Mouse (Mus musculus) intestine, embryonic 14.5 days (tissue): ENCODE data around the gene Srsf7. TPM values are rescaled to one million over a fixed set of nuclear protein-coding genes. Genes with fewer than 3 reads are reported as not detected.
"Not testable (repeated sequence)": the region's sequence is repeated elsewhere in the genome, so short reads cannot be mapped to it uniquely, and the experiment has no call there.

Experiments used
- ATAC-seq: fragments of 200-750 bp; cut with Nextera tagmentation; replicated peaks from 2 replicates; pipeline ENCODE4 v1.8.0; 2017; ENCODE audit warnings: low read depth, moderate number of reproducible peaks, moderate TSS enrichment, moderate library complexity; ENCODE audit not compliant: low FRiP score, low TSS enrichment
- DNase-seq: peaks from one replicate; pipeline ENCODE4 v3.0.0-alpha.2; 2018; ENCODE audit warnings: low spot score
- H3K27ac ChIP-seq: fragments of 300-500 bp; sonication (generic); 2 replicates; pipeline ENCODE4 v1.5.1; 2014; ENCODE audit warnings: low read depth, mild to moderate bottlenecking, control low read depth
- H3K27me3 ChIP-seq: fragments of 300-500 bp; sonication (generic); replicated peaks from 2 replicates; pipeline ENCODE4 v1.6.1; 2014; ENCODE audit warnings: low read length, control low read depth; ENCODE audit not compliant: control insufficient read depth, insufficient read depth
- H3K36me3 ChIP-seq: fragments of 300-500 bp; sonication (generic); 2 replicates; pipeline ENCODE4 v1.6.1; 2014; ENCODE audit warnings: low read length, control low read depth; ENCODE audit not compliant: control insufficient read depth, insufficient read depth
- H3K4me1 ChIP-seq: fragments of 300-500 bp; sonication (generic); replicated peaks from 2 replicates; pipeline ENCODE4 v1.6.1; 2014; ENCODE audit warnings: low read length, control low read depth, mixed read lengths; ENCODE audit not compliant: control insufficient read depth, insufficient read depth
- H3K4me2 ChIP-seq: fragments of 300-500 bp; sonication (generic); 2 replicates; pipeline ENCODE4 v1.6.1; 2014; ENCODE audit warnings: low read length
- H3K4me3 ChIP-seq: fragments of 300-500 bp; sonication (generic); 2 replicates; pipeline ENCODE4 v1.5.1; 2014; ENCODE audit warnings: low read depth, low read length, control low read depth, mixed read lengths
- H3K9ac ChIP-seq: fragments of 300-500 bp; sonication (generic); 2 replicates; pipeline ENCODE4 v1.6.1; 2014; ENCODE audit warnings: mild to moderate bottlenecking, low read length
- H3K9me3 ChIP-seq: fragments of 300-500 bp; sonication (generic); 2 replicates; pipeline ENCODE4 v1.6.1; 2016; ENCODE audit warnings: low read length, control low read depth; ENCODE audit not compliant: control insufficient read depth
- WGBS: fragments of 180-500 bp; shearing (Covaris S2); extraction: QIAGEN DNeasy Blood & Tissue Kit; methylation state at CpG from one replicate; pipeline ENCODE4 v1.1.7; 2014; 5-methylcytosine and 5-hydroxymethylcytosine counted together
- polyA plus RNA-seq: library from polyadenylated mRNA; unstranded; fragments of >200 nt; fragmentation: Nextera tagmentation; extraction: Ambion mirVana; gene quantifications from 2 replicates; pipeline ENCODE4 v1.2.1, GENCODE M21; 2014

Srsf7 gene
- polyA plus RNA-seq, 1 experiment from 2014 or later, result 603 TPM

DNA sequence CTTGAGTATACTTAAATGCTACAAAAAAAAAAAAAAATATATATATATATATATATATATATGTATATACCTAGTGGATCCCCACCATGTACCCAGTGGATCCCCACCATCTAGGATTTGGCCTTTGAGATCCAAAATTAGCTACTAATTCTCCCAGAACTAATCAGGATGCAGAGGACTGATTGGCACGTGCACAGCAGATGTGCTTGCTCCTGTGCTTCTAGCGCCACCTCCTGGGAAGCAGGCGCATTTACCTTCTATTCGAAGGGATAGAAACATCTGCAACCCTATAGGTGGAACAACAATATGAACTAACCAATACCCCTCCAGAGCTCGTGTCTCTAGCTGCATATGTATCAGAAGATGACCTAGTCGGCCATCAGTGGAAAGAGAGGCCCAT, 27.1 kb downstream of the Srsf7 start:
- ATAC-seq, result peak; percentile 64
- 0% methylated on average over 6 of the region's 6 CpGs for WGBS

DNA sequence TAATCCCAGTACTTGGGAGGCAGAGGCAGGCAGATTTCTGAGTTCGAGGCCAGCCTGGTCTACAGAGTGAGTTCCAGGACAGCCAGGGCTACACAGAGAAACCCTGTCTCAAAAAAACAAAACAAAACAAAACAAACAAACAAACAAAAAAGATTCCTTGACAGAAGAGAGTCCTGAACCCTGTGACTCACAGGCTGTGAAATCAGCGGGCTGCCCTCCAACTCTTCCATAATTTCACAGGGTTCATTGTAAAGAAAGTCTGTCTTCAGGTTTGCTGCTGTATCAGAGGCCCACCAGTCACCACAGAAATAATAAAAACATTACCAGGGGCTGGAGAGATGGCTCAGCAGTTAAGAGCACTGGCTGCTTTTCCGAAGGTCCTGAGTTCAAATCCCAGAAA, 28.3 kb downstream of the Srsf7 start:
- H3K9ac ChIP-seq, H3K4me1 ChIP-seq, ATAC-seq, H3K4me2 ChIP-seq, H3K27me3 ChIP-seq, DNase-seq, H3K27ac ChIP-seq, H3K4me3 ChIP-seq, H3K9me3 ChIP-seq, H3K36me3 ChIP-seq: not testable (repeated sequence)
- 96% methylated on average over 2 of the region's 3 CpGs for WGBS

More for the DNA sequence above, 27.1 kb downstream of the Srsf7 start:
- Histone ChIP-seq H3K27ac (no peak overlapping the region), H3K36me3 (no peaks in the 10 kb centered on the region; the same call in 1 of the 2 replicates), H3K4me1 (no peaks in the 10 kb centered on the region), H3K27me3 (no peaks in the 10 kb centered on the region), H3K4me2 (no peak overlapping the region), H3K9me3 (no peaks in the 10 kb centered on the region), H3K9ac (no peak overlapping the region), H3K4me3 (no peak overlapping the region)
- peak; percentile 75 for DNase-seq

DNA sequence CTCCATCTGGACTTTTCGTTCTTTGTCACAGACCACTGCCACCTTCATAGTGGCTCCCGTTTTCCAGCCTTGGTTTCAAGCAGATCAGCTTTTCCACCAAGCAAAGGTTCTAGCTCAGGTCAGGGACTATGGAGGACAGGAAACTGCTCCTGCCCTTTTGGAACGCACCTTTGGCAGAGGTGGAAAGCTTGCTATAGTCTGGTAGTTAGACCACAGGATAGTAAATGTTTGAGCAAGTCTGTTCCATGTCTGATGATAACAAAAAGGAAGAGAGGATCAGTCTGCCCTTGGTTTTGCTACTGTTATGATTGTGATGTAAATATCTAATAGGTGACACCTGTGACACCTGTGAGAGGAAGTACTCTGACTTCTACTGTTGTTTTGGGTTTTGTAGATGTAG, 31.1 kb downstream of the Srsf7 start:
- Histone ChIP-seq H3K4me1 (no peaks in the 10 kb centered on the region), H3K9me3 (no peaks in the 10 kb centered on the region), H3K27me3 (no peaks in the 10 kb centered on the region), H3K36me3 (no peaks in the 10 kb centered on the region), H3K4me3 (no peak overlapping the region), H3K27ac (no peak overlapping the region), H3K4me2 (no peak overlapping the region), H3K9ac (no peak overlapping the region)
- ATAC-seq (no peak), DNase-seq (no peak)
- WGBS, result 87% methylated on average over 3 of the region's 3 CpGs

DNA sequence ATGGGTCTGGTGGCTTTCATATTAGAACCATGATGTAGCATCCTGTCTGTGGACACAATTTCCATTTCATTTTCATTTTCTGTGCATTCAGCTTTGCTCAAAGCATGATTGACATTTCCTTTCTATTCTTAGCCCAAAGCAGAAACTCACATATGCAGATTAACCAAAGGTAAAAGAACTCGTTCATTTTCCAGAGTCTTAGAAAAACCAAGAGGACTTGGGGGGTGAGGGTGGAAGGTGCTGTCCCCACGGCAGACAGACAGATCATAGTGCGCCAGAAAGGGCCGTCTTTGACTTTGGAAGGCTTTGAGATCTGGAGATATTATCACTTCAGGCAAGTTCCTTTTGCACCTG, 31.7 kb downstream of the Srsf7 start:
- no peak overlapping the region for H3K27ac ChIP-seq
- H3K4me3 ChIP-seq, result no peak overlapping the region
- H3K4me2 ChIP-seq, result no peak overlapping the region
- H3K36me3 ChIP-seq, result no peaks in the 10 kb centered on the region
- no peaks in the 10 kb centered on the region for H3K27me3 ChIP-seq
- no peaks in the 10 kb centered on the region for H3K4me1 ChIP-seq
- DNase-seq (no peak), ATAC-seq (no peak)
- no peaks in the 10 kb centered on the region for H3K9me3 ChIP-seq
- no peak overlapping the region for H3K9ac ChIP-seq
- WGBS, result 89% methylated on average over 4 of the region's 4 CpGs

DNA sequence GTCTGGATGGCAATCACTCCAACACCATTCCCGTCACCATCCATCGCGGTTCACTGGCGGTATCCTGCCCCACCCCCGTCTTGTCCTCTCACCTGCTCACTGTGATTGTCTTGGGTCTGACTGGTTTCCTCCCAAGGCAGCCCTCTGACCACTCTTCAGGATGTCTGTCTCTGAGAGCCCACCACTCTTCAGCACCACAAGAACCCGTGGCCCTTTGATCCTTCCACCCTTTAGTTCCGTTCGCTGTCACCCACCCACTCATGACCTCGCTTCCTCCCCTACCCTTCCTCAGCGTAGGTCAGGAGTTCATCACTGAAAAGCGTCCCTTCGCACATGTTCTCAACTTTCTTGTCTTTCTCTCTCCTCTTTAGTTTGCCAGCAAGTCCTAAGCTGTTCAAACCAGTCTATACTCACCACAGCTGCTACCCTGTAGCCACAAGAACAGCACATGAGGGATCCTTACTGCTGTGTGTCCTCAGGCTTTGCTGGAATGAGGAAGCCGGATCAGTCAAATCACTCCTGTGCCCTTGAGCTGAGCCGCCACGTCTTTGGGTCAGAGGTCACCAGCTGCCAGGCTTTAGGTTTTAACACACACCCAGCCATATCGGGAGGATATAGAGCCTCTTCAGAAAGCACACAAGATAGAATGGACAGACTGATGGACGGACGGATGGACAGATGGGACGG, 32.3 kb downstream of the Srsf7 start:
- Histone ChIP-seq H3K27ac (no peak overlapping the region), H3K36me3 (no peaks in the 10 kb centered on the region), H3K4me1 (no peaks in the 10 kb centered on the region), H3K9me3 (no peaks in the 10 kb centered on the region), H3K27me3 (no peaks in the 10 kb centered on the region), H3K4me2 (no peak overlapping the region), H3K4me3 (no peak overlapping the region), H3K9ac (no peak overlapping the region)
- WGBS, result 72% methylated on average over 19 of the region's 19 CpGs
- DNase-seq (no peak), ATAC-seq (no peak)

DNA sequence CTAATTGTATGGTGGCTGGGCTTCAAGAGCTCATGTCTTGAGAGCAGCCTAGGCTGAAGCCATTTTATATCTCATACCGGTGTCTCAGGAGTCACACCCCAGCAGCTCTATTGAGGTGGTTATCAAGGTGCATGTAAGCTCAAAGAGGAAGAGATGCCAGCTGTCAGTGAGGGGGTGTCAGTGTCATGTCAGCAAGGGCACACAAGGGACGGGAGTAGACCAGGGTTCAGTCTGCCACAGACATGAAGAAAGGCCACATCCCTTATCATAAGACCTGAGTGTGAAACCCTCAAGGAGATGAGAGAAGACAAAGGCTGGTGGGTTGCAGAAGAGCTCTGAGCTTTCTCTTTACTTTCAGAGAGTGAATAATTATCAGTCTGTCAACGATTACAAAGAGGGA, 33.0 kb downstream of the Srsf7 start:
- Histone ChIP-seq H3K9me3 (no peaks in the 10 kb centered on the region), H3K27ac (no peak overlapping the region), H3K9ac (no peak overlapping the region), H3K27me3 (no peaks in the 10 kb centered on the region), H3K4me1 (no peaks in the 10 kb centered on the region), H3K4me2 (no peak overlapping the region), H3K4me3 (no peak overlapping the region), H3K36me3 (no peaks in the 10 kb centered on the region)
- no peak for DNase-seq
- WGBS, result 85% methylated on average over 3 of the region's 3 CpGs
- no peak for ATAC-seq

DNA sequence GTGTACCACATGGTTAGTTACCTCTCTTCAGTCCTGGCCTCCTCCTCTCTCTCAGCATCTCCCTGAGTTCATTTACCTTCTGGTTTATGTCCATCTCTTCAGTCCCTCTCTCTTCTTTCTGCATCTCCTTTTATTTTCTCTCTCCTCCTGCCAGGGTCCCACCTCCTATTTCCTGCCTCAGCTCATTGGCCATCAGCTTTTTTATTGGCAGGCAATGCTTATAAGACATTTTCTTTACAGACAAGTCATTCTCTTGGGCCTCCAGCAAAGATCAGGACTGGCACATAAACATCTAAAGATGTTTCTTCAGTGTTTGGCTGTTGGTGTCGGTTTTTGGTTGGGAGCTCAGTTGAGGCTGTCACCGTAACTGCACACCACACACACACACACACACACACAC, 33.4 kb downstream of the Srsf7 start:
- Histone ChIP-seq H3K4me1 (peaks cover 3% of the 10 kb centered on the region; the same call in 1 of the 2 replicates), H3K9ac (no peak overlapping the region), H3K27me3 (no peaks in the 10 kb centered on the region), H3K4me2 (no peak overlapping the region), H3K27ac (no peak overlapping the region), H3K9me3 (no peaks in the 10 kb centered on the region), H3K36me3 (no peaks in the 10 kb centered on the region), H3K4me3 (no peak overlapping the region)
- no peak for ATAC-seq
- DNase-seq, result no peak
- 83% methylated on average over 2 of the region's 2 CpGs for WGBS

DNA sequence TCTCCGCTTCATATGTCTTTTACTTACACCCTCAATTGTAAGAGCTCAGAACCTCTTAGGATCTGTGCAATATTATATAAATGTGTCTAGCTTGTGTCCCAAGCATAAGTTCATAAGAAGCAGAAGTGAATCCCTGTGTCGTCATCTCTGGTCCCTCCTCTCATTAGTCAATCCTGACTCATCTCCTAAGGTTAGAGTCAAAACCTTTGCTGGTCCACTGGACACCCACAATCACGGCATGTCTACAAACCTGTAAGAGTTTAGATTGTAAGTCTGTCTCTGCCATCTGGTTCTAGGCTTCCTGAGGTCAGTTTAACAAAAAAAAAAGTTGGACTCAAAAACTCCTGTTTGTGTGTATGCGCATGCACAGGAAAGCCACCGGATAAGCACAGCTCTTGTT, 34.3 kb downstream of the Srsf7 start:
- no peak overlapping the region for H3K27ac ChIP-seq
- ATAC-seq (no peak), DNase-seq (no peak)
- peaks cover 10% of the 10 kb centered on the region for H3K4me1 ChIP-seq
- no peaks in the 10 kb centered on the region for H3K36me3 ChIP-seq
- no peak overlapping the region for H3K4me3 ChIP-seq
- H3K9ac ChIP-seq, result no peak overlapping the region
- no peak overlapping the region for H3K4me2 ChIP-seq
- 83% methylated on average over 5 of the region's 5 CpGs for WGBS
- no peaks in the 10 kb centered on the region for H3K9me3 ChIP-seq
- no peaks in the 10 kb centered on the region for H3K27me3 ChIP-seq

DNA sequence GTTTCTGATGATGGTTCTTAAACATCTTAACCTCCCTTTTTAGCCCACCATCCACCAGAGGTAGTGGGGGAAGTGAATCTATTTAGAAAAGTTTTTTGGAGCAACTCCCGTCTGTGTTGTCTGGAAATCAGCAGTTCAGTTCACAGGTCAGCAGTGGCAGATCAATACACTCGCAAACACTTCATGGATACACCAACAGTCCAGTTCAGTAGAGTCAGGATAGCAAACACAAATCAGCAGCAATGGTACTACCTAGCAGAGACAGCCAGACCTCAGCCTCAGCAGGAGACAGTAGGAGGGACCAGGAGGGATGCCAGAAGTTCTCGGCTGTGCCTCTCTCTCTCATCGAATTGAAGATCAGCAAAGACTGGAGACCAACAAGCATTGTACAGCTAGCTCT, 35.2 kb downstream of the Srsf7 start:
- H3K4me1 ChIP-seq, result peaks cover 13% of the 10 kb centered on the region
- DNase-seq (no peak), ATAC-seq (no peak)
- no peaks in the 10 kb centered on the region for H3K27me3 ChIP-seq
- WGBS, result 89% methylated on average over 4 of the region's 4 CpGs
- no peak overlapping the region for H3K27ac ChIP-seq
- H3K9ac ChIP-seq, result no peak overlapping the region
- H3K4me3 ChIP-seq, result no peak overlapping the region
- no peaks in the 10 kb centered on the region for H3K9me3 ChIP-seq
- no peaks in the 10 kb centered on the region for H3K36me3 ChIP-seq
- H3K4me2 ChIP-seq, result no peak overlapping the region
